Mouse (Mus musculus): ENCODE data around the gene Nup107. TPM values are rescaled to one million over a fixed set of nuclear protein-coding genes. Genes with fewer than 3 reads are reported as not detected.

Nup107 gene
- polyA plus RNA-seq, 1 experiment from 2014 or later = 87.5 TPM

- WGBS = 93% methylated on average over 7 of the region's 7 CpGs
- Histone ChIP-seq H3K4me3 (replicated peaks) (no peak overlapping the region), H3K4me2 (no peak overlapping the region), H3K27ac (no peak overlapping the region), H3K9ac (no peak overlapping the region), H3K27me3 (no peaks in the 10 kb centered on the region), H3K36me3 (replicated peaks) (peaks cover 88% of the 10 kb centered on the region), H3K9me3 (no peaks in the 10 kb centered on the region), H3K4me1 (no peaks in the 10 kb centered on the region)
- ATAC-seq (ENCODE audit: low FRiP score) = no peak
These were observed 34.6 kb downstream of the Nup107 start for GRCm38 (mm10) chr10:117757796-117758342.

- Histone ChIP-seq H3K27ac (no peak overlapping the region), H3K9me3 (no peaks in the 10 kb centered on the region), H3K4me3 (replicated peaks) (no peak overlapping the region), H3K4me2 (no peak overlapping the region), H3K4me1 (no peaks in the 10 kb centered on the region), H3K9ac (no peak overlapping the region), H3K36me3 (replicated peaks) (peaks cover 83% of the 10 kb centered on the region), H3K27me3 (no peaks in the 10 kb centered on the region)
- 94% methylated on average over 1 of the region's 1 CpGs for WGBS
- no peak for ATAC-seq (ENCODE audit: low FRiP score)
These were observed 35.2 kb downstream of the Nup107 start for GRCm38 (mm10) chr10:117757259-117757658.

DNA sequence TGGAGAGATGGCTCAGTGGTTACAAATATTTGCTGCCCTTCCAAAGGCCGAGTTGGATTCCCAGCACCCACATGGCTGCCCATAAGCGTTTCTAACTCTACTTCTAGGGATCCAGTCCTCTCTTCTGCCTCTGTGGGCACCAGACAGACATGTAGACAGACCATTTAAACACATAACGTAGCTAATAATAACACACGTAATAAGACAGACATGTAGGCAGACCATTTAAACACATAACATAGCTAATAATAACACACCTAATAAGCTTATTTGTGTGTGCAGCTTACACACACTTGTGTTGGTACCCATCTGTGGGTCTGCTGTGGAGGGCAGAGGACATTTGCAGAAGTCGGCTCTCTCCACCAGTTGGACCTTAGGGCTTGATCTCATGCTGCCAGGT lies 35.7 kb downstream of the Nup107 start:
- ATAC-seq (ENCODE audit: low FRiP score) = no peak
- no peaks in the 10 kb centered on the region for H3K4me1 ChIP-seq
- H3K27ac ChIP-seq = no peak overlapping the region
- peaks cover 84% of the 10 kb centered on the region for H3K36me3 ChIP-seq (replicated peaks)
- 93% methylated on average over 5 of the region's 5 CpGs for whole genome bisulfite sequencing
- no peak overlapping the region for H3K4me2 ChIP-seq
- H3K27me3 ChIP-seq = no peaks in the 10 kb centered on the region
- no peaks in the 10 kb centered on the region for H3K9me3 ChIP-seq
- H3K9ac ChIP-seq = no peak overlapping the region
- no peak overlapping the region for H3K4me3 ChIP-seq (replicated peaks)

DNA sequence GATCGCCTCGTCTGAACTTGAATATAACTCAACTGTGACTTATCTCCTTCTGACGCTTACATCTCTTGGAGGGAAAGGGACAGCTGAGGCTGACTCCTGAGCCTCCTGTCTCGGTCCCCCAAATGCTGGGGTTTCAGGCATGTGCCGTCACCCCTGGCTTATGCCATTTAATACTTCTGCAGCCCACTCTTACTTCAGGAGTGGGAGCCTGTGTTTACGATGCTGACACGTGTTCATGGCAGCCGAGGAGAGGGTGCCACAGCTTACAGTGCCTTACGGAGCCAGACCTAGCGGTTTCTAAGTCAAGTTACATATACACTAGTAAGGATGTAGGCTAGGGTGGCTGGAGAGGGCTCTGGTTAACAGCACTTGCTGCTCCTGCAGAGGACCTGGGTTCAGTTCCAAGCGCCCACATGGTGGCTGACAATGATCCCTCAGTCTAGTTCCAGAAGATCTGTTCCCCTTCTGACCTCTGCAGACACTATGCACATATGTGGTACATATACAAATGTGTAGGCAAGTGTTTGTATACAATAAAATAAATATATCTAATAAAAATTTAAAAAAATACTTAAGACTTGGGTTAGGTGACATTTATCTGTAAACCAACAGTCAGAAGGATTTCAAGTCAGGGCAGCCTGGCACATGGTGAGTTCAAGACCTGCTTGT lies 36.6 kb downstream of the Nup107 start:
- no peak overlapping the region for H3K9ac ChIP-seq
- no peaks in the 10 kb centered on the region for H3K9me3 ChIP-seq
- H3K36me3 ChIP-seq (replicated peaks) = peaks cover 84% of the 10 kb centered on the region
- ATAC-seq (ENCODE audit: low FRiP score) = no peak
- no peak overlapping the region for H3K4me2 ChIP-seq
- WGBS = 96% methylated on average over 11 of the region's 11 CpGs
- H3K27me3 ChIP-seq = no peaks in the 10 kb centered on the region
- H3K27ac ChIP-seq = no peak overlapping the region
- H3K4me3 ChIP-seq (replicated peaks) = no peak overlapping the region
- H3K4me1 ChIP-seq = no peaks in the 10 kb centered on the region

DNA sequence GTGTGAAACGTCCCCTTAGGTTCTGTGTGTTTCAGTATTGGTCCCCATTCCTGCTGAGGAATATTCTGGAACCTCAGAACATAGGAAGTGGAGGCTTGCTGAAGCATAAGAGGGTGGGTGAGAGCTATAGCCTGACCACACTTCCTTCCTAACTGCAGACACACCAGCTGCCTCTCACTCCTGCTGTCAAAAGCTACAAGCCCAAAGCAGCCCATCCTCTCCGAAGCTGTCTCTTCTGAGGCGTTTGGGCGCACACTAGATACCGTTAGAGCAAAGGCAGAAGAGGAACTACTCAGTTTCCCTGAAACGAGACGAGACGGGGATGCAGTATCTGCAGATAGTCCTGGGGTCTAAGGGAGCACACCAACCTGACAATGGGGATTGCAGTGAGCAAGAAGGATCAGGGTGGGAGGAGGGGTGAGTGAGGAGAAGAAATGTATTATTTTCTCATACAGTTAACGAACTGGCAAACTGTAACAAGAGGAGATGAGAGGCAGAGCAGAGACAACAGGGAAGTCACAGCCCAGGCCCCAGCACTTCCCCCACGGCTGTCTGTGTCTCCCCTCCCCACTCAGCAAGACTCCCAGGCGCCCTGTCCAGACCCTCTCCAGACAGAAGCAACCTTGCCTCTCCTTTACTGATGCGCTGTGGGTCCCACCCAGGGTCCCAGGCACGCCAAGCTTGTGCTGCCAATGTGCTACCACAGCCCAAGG lies 37.3 kb downstream of the Nup107 start:
- Histone ChIP-seq H3K9ac (no peak overlapping the region), H3K36me3 (replicated peaks) (peaks cover 81% of the 10 kb centered on the region), H3K27me3 (no peaks in the 10 kb centered on the region), H3K9me3 (no peaks in the 10 kb centered on the region), H3K27ac (no peak overlapping the region), H3K4me3 (replicated peaks) (no peak overlapping the region), H3K4me2 (no peak overlapping the region), H3K4me1 (no peaks in the 10 kb centered on the region)
- 93% methylated on average over 13 of the region's 13 CpGs for WGBS
- ATAC-seq (ENCODE audit: low FRiP score) = no peak

GRCm38 (mm10) chr10:117754609-117754940 lies 37.9 kb downstream of the Nup107 start:
- no peak for ATAC-seq (ENCODE audit: low FRiP score)
- H3K36me3 ChIP-seq (replicated peaks) = peaks cover 81% of the 10 kb centered on the region
- 97% methylated on average over 7 of the region's 7 CpGs for WGBS

DNA sequence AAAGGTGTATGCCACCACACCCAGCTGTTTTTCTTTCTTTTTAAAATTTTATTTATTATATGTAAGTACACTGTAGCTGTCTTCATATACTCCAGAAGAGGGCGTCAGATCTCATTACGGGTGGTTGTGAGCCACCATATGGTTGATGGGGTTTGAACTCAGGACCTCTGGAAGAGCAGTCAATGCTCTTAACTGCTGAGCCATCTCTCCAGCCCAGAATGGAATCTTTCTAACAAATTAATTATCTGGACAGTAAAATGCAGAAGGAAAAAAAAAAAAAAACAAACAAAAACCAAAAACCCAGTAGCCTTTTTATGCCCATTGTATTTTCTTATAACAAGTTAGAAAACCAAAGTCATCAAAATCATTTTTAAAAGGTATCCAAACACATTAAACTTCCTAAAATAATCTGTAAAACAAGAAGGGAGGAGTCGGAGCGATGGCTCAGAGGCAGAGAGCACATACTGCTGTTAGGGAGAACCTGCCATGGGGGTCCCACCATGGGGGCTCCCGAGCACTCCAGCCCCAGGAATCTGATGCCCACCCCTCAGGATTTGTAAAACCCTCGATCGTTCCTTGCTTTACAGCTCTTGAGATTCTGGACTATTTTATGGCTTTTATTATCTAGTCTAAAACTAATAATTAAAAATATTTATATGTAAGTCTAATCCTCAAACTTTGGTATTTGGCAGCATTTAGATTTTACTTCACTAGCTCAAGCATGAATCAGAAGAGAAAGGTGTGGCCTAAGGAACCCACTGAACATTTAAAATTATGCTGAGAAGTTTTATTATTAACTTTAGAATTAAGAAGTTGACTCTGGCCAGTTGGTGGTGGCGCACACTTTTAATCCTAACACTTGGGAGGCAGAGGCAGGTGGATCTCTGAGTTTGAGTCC lies 38.5 kb downstream of the Nup107 start:
- Histone ChIP-seq H3K27ac (no peak overlapping the region), H3K9ac (no peak overlapping the region), H3K4me3 (replicated peaks) (no peak overlapping the region), H3K4me2 (no peak overlapping the region), H3K4me1 (no peaks in the 10 kb centered on the region), H3K27me3 (no peaks in the 10 kb centered on the region), H3K36me3 (replicated peaks) (peaks cover 81% of the 10 kb centered on the region), H3K9me3 (no peaks in the 10 kb centered on the region)
- no peak for ATAC-seq (ENCODE audit: low FRiP score)
- 97% methylated on average over 8 of the region's 8 CpGs for WGBS

More at GRCm38 (mm10) chr10:117754609-117754940, 37.9 kb downstream of the Nup107 start:
- Histone ChIP-seq H3K27me3 (no peaks in the 10 kb centered on the region), H3K9ac (no peak overlapping the region), H3K9me3 (no peaks in the 10 kb centered on the region), H3K4me1 (no peaks in the 10 kb centered on the region), H3K4me2 (no peak overlapping the region), H3K27ac (no peak overlapping the region), H3K4me3 (replicated peaks) (no peak overlapping the region)

DNA sequence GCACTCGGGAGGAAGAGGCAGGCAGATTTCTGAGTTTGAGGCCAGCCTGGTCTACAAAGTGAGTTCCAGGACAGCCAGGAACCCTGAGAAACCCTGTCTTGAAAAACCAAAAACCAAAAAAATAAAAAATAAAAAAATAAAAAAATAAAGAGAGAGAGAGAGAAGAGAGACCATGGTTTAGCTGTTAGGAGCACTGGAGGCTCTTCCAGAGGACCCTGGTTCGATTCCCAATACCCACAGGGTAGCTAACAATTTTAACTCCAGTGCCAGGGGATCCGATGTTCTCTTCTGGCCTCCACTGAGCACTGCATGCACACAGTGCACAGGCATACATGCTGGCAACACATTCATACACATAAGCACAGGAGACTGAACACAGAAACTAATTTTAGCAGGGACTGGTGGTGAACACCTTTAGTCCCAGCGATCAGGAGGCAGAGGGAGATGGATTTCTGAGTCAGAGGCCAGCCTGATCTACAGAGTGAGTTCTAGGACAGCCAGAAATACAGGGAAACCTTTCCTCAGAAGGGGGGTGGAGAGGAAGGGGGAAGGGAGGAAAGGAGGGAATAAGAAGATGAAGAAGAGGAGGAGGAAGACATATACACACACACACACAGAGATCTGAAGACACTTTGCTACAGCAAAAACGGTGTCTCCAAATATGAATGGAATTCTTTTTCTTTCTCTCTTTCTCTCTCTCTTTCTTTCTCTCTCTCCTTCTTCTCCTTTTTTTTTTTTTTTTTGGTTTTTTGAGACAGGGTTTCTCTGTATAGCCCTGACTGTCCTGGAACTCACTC lies 39.5 kb downstream of the Nup107 start:
- Histone ChIP-seq H3K9me3 (no peaks in the 10 kb centered on the region), H3K4me1 (no peaks in the 10 kb centered on the region), H3K4me3 (replicated peaks) (no peak overlapping the region), H3K4me2 (no peak overlapping the region), H3K36me3 (replicated peaks) (peaks cover 76% of the 10 kb centered on the region), H3K27me3 (no peaks in the 10 kb centered on the region), H3K27ac (no peak overlapping the region), H3K9ac (no peak overlapping the region)
- ATAC-seq (ENCODE audit: low FRiP score) = no peak
- WGBS = 97% methylated on average over 5 of the region's 5 CpGs

- no peak overlapping the region for H3K9ac ChIP-seq
- no peak overlapping the region for H3K4me2 ChIP-seq
- H3K27ac ChIP-seq = no peak overlapping the region
- WGBS = 96% methylated on average over 7 of the region's 7 CpGs
- H3K4me1 ChIP-seq = no peaks in the 10 kb centered on the region
- no peak overlapping the region for H3K4me3 ChIP-seq (replicated peaks)
- H3K36me3 ChIP-seq (replicated peaks) = peaks cover 69% of the 10 kb centered on the region
- H3K9me3 ChIP-seq = no peaks in the 10 kb centered on the region
- H3K27me3 ChIP-seq = no peaks in the 10 kb centered on the region
- no peak for ATAC-seq (ENCODE audit: low FRiP score)
These were observed 40.1 kb downstream of the Nup107 start for GRCm38 (mm10) chr10:117752304-117752821.

DNA sequence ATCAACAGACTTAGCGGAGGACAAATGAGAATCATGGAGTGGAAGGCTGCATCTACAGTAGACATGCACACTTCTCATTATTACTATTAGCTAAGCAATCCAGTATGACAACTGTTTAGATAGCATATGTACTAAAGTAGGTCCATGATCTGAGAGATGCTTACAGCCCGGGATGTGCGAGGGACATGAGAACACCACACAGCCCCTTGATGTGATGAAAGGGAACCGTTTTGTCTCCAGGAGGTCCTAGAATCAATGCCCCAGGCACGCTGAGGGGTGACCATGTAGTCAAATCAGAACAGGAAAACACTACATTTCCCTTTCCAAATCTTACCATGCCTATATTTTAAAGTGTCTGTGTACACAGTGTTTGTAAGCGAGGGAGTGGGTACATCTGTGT lies 40.8 kb downstream of the Nup107 start:
- Histone ChIP-seq H3K36me3 (replicated peaks) (peaks cover 63% of the 10 kb centered on the region), H3K9ac (no peak overlapping the region), H3K4me1 (no peaks in the 10 kb centered on the region), H3K4me3 (replicated peaks) (no peak overlapping the region), H3K27me3 (no peaks in the 10 kb centered on the region), H3K4me2 (no peak overlapping the region), H3K27ac (no peak overlapping the region), H3K9me3 (no peaks in the 10 kb centered on the region)
- 96% methylated on average over 6 of the region's 6 CpGs for WGBS
- no peak for ATAC-seq (ENCODE audit: low FRiP score)

- Histone ChIP-seq H3K4me2 (no peak overlapping the region), H3K4me3 (replicated peaks) (no peak overlapping the region), H3K27ac (no peak overlapping the region), H3K9me3 (no peaks in the 10 kb centered on the region), H3K4me1 (0 out of 2 replicates have a peak, but pooled peaks cover 3% of the 10 kb centered on the region), H3K27me3 (no peaks in the 10 kb centered on the region), H3K9ac (no peak overlapping the region), H3K36me3 (replicated peaks) (peaks cover 58% of the 10 kb centered on the region)
- ATAC-seq (ENCODE audit: low FRiP score) = no peak
- WGBS = 97% methylated on average over 14 of the region's 14 CpGs
These were observed 41.3 kb downstream of the Nup107 start for GRCm38 (mm10) chr10:117751282-117751610.

Measured in forebrain, embryonic 12.5 days (tissue).